Mouse (Mus musculus) mature B cell (primary cell): Measurements from ENCODE around the gene Qk.

Experiments used
- in situ Hi-C: fragments of 300-500 bp; cut with MboI; formaldehyde crosslinking; loops from 2 replicates; pipeline ENCODE4 v1.14.3; 2019

Gene Qk

DNA sequence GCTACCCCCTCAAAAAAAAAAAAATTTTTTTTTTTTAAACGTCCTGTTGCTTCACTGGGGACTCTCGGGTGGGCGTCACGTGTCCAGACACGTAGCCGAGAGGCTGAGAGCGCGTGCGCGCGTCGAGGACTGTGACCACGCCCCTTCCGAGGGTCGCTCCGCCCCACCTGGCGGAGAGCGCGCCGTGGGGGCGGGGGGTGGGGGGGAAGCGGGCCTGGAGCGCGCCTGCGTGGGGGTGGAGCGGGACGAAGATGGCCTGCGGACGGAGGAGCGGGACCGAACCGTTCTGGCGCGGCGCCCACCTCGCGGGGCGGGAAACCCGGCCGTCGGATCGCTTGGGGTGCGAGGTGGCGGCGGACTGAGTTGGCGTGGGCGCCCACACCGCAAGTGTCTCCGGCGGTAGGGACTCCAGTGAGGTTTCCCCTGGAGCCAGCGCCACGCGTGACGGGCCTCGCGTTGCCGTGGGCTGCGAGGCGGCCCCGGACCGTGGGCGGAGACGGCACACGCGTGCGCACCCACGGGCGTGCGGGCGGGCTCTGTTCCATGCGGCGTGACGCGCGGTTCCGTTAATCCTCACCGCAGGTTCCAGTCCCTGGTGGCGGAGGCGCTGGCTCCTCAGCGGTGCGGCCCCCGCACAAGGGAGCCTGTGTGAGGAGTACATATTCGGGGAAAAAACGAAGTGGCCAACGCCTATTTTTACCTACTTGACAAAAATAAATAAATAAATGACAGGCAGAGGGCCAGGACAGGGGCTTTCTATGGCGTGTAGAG is at the start of gene Qk:
TSS of gene Qk (minus strand) at position 170 of the 771 bp plus-strand sequence.
- in situ Hi-C loops: loop anchor here (25.0 kb wide), 1 partner anchor 233 kb away; no protein-coding TSS in a partner anchor

GRCm38 (mm10) chr17:10367044-10367443 is 47.4 kb upstream of the Qk start:
- in situ Hi-C loops: no loop called here

DNA sequence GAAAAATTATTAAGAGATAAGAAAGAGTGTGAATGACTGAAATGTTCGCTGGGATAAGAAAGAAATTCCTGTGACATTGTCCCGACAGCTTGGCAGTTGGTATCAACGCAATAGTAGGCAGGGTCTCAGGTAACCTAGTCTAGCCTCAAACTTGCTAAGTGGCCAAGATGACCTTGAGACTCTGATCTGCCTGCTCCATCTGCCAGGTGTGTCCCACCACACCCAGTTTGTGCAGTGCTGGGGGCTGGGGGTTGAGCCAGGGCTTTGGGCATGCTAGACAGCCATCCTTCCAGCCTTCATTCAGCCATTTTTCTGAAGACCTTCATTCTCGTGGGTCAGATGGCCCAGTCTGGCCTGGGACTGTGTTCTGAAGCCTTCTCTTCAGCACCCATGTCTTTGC is 46.9 kb upstream of the Qk start:
- in situ Hi-C loops: no loop called here

- in situ Hi-C loops: no loop called here
These were observed 46.1 kb upstream of the Qk start for GRCm38 (mm10) chr17:10365501-10366482.

DNA sequence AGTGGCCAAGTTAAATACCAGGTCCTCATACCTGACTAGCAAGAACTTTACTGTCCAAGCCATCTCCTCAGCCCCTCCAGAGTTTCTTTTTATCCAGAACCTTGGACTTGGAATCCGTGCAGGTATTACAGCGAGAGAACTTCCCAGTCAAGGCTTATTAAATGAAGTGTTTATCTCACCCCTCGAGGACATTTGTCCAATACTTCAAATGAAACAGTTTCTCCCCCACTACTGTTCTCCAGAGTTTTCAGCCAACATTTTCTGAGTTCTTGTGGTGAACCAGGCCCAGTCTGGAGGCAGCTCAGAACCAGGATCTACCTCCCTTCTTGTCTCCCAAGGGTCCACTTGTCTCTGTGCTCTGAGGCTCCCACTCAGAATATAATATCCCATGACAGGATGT is 43.5 kb upstream of the Qk start:
- in situ Hi-C loops: no loop called here

GRCm38 (mm10) chr17:10361882-10362291 is 42.2 kb upstream of the Qk start:
- in situ Hi-C loops: no loop called here

DNA sequence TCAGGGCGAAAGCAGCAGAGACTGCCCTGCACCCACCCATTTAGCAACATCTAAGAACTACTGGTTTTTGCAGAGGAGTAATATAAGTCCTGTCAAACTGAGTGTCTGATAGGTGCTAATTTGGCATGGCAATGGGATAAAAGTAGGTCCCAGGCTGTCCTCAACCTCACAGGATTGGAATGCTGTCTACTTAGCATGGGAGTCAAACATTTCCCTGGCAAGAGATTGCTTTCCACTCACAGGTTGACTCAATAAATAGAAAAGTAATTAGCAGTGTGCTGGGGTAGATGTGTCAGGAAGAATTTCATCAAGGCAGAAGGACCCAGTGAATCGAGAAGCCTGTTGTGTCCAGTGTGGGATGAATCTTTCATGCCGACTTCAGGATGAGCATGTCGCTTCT is 41.1 kb upstream of the Qk start:
- in situ Hi-C loops: no loop called here

- in situ Hi-C loops: no loop called here
These were observed 39.8 kb upstream of the Qk start for GRCm38 (mm10) chr17:10359466-10359865.

GRCm38 (mm10) chr17:10357348-10357747 is 37.7 kb upstream of the Qk start:
- in situ Hi-C loops: no loop called here

- in situ Hi-C loops: no loop called here
These were observed 36.6 kb upstream of the Qk start for GRCm38 (mm10) chr17:10356294-10356693.

- in situ Hi-C loops: no loop called here
These were observed 36.1 kb upstream of the Qk start for GRCm38 (mm10) chr17:10355746-10356145.

- in situ Hi-C loops: no loop called here
These were observed 18.6 kb upstream of the Qk start for GRCm38 (mm10) chr17:10338286-10338685.

GRCm38 (mm10) chr17:10336558-10336957 is 16.9 kb upstream of the Qk start:
- in situ Hi-C loops: no loop called here

DNA sequence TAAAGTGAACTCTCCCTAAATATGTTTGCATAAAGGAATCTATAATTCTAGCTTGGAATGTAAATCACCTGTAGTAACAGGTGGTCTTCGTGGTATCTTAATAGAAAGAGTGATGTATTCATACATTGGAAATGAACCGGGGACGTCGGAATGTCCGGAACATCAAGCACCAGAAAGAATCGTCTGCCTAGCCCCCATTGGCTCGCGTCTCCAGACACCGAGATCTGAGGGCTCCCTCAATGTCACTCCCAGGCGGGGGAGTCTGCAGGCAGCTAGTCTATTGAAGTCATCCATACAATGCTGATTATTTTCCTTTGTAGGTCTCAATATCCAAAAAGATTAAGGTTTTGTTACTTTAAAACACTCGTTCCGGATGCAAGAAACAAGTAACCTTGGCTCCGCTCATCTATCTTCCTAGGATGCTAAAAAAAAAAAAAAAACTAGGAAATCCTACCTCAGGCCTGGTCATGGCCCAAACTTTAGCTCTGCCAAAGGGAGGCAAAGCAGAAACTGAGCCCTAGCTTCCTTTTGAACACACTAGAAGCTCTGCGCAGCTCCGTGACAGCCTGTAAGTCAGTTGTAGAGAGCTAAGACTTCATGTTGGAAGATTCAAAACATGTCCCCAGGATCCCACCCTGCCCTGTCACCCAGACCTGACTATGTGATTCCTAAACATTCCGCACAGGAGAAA is 16.3 kb upstream of the Qk start:
- in situ Hi-C loops: no loop called here

DNA sequence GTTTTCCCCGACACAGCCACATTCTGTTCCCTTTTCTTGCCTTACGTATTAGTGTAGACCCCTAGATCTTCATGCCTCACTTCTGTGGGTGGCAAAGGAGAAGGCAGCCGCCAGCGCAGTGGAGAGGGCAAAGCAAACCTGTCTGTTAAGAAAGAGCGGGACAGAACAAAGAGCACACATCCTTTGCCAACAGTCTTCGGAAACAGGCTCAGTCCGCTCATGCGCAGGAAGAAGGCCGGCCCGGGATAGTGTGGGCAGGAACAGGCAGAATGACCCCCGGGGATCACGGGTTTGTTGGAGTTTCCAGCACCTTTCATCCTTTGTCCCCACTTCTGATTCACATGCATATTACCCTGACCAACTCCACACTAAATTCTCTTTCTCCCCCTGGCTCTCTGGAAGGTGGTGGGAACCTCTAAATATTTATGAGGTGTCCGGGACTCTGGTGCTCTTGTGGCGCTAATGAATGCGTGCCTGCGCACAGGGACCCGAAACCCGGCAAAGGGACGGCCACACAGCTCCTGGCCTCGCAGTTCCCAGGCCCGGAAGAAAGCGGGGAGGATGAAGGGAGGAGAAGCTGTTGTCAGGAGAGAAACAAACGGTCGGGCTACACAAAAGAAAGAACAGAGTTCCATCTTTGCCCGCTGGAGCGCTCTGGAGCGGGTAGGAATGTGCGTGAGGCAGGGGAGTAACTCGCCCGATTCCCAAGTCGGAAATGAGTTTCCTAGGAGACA is 15.5 kb upstream of the Qk start:
- in situ Hi-C loops: no loop called here

GRCm38 (mm10) chr17:10334481-10334880 is 14.8 kb upstream of the Qk start:
- in situ Hi-C loops: no loop called here

GRCm38 (mm10) chr17:10333321-10333720 is 13.7 kb upstream of the Qk start:
- in situ Hi-C loops: no loop called here

DNA sequence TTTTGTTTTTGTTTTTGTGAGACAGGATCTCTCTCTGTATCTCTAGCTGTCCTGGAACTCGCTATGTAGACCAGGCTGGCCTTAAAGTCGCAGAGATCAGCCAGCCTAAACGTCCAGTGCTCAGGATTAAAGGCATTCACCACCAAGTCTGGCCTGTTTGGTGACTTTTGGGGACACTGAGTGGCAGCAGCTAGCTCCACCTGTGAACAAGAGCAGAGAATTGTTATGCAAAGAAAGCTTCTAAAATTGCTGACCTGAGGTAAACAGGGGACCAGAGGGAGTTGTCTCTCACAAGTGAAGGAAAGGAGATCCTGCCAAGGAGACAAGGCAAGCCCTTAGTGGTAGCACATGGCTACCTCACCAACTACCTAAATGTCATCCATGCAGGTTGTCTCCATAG is 12.5 kb upstream of the Qk start:
- in situ Hi-C loops: no loop called here

- in situ Hi-C loops: no loop called here
These were observed 9.8 kb upstream of the Qk start for GRCm38 (mm10) chr17:10329461-10329860.

GRCm38 (mm10) chr17:10328544-10329100 is 9.0 kb upstream of the Qk start:
- in situ Hi-C loops: no loop called here

- in situ Hi-C loops: no loop called here
These were observed 8.0 kb upstream of the Qk start for GRCm38 (mm10) chr17:10327584-10328210.
